Mouse (Mus musculus): ENCODE results near the gene Zfp286.

Zfp286 gene

DNA sequence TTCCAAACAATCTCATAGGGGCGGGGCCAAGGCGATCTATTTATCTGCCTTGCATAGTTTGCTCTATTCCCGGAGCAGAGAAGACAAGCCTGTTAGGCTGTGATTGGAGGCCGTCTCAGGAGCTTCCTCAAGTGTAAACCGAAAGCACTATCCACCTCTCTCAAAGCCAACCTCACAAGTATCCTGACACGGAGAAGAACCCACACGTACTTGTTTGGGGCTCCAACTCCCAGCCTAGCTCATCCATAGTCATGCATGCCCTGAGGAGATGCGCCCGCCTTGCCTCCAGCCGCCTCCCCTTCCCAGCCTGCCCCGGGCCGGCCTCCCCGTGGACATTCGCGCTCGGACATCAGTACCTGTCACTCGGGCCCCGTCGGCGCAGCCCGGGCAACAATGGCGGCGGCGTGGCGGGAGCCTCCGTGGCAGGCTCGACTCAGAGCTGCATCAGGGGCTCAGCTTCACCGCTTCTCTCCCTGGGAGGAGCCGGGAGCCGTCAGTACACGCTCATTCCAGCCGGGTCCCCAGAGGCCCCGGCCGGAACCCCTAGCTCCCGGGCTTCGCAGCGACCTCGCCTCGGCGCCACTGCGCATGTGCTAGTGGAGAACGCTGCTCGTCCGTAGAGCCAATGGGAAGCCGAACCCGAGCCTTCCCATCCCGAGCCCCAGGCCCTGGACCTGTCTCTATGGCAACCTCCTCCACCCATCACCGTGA is 57.8 kb downstream of the Zfp286 start, which contains the start of gene Zfp287:
Gene Zfp287 (minus strand): TSS at position 595 of the 711 bp plus-strand sequence.
- in situ Hi-C loops (cut with MboI; ENCODE audit: unreplicated experiment in 2 of 2) = no loop called here

GRCm38 (mm10) chr11:62728276-62728675 is 61.0 kb downstream of the Zfp286 start:
- in situ Hi-C loops (cut with MboI; ENCODE audit: unreplicated experiment in 2 of 2) = no loop called here

- in situ Hi-C loops (cut with MboI; ENCODE audit: unreplicated experiment in 2 of 2) = no loop called here
Measured at GRCm38 (mm10) chr11:62710657-62711056, 78.6 kb downstream of the Zfp286 start.

- in situ Hi-C loops (cut with MboI; ENCODE audit: unreplicated experiment in 2 of 2) = no loop called here
Measured at GRCm38 (mm10) chr11:62708252-62708651, 81.0 kb downstream of the Zfp286 start.

GRCm38 (mm10) chr11:62706141-62706540 is 83.1 kb downstream of the Zfp286 start:
- in situ Hi-C loops (cut with MboI; ENCODE audit: unreplicated experiment in 2 of 2) = no loop called here
